Mouse (Mus musculus): ENCODE data around the gene Desi1. TPM values are rescaled to one million over a fixed set of nuclear protein-coding genes. Genes with fewer than 3 reads are reported as not detected.

Gene Desi1
- total and polyA plus RNA-seq, 3 experiments, result 10.0 to 47.3 (median 10.9) TPM

- Histone ChIP-seq H3K27ac (ENCODE audit: insufficient read depth, low read depth) (no peak overlapping the region), H3K79me2 (replicated peaks; ENCODE audit: control insufficient read depth, extremely low read depth, insufficient read depth, poor library complexity, severe bottlenecking) (no peaks in the 10 kb centered on the region; the same call in 1 of the 2 replicates), H3K4me2 (ENCODE audit: insufficient read depth, low read depth, poor library complexity, severe bottlenecking) (no peak overlapping the region), H3K9ac (ENCODE audit: insufficient read depth, low read depth) (no peak overlapping the region), H3K9me3 (replicated peaks; ENCODE audit: low read length) (peaks cover 2% of the 10 kb centered on the region), H3K4me1 (ENCODE audit: control insufficient read depth in 1 of 2, insufficient read depth in 2 of 2) (peaks cover 4 to 41% of the 10 kb centered on the region in 2 experiments), H3K4me3 (replicated peaks in 1 of 3; ENCODE audit: low read depth in 2 of 3, low read length in 2 of 3, poor library complexity in 1 of 3) (no peak overlapping the region), H3K36me3 (replicated peaks in 1 of 2; ENCODE audit: control insufficient read depth in 1 of 2, insufficient read depth in 1 of 2, low read length in 1 of 2) (peaks cover 53 to 80% of the 10 kb centered on the region in 2 experiments), H3K27me3 (replicated peaks) (no peaks in the 10 kb centered on the region)
- in situ Hi-C loops (cut with MboI; ENCODE audit: low pct_ligation_motif_present, low pct_unique_long_range_greater_than_20kb, low sequenced_read_pairs), result no loop called here
- DNase-seq (ENCODE audit: extremely low read depth), result no peak
- dilution Hi-C loops (cut with MboI; ENCODE audit: extremely low pct_ligation_motif_present, extremely low pct_unique_long_range_greater_than_20kb, low sequenced_read_pairs), result no loop called here
- TF ChIP-seq MAFK (IDR thresholded peaks at IDR 0.05; ENCODE audit: insufficient replicate concordance, low read length), result no peak
- no peak for TF ChIP-seq POLR2AphosphoS2 (IDR thresholded peaks at IDR 0.05; ENCODE audit: low read depth, low read length)
- TF ChIP-seq GABPA (IDR thresholded peaks at IDR 0.05; ENCODE audit: insufficient replicate concordance, low read depth, low read length), result no peak
- TF ChIP-seq SIN3A (IDR thresholded peaks at IDR 0.05; ENCODE audit: low read length), result no peak
These were observed 11.1 kb downstream of the Desi1 start for GRCm38 (mm10) chr15:82022535-82023088.

GRCm38 (mm10) chr15:82019288-82019687 is 14.4 kb downstream of the Desi1 start:
- Histone ChIP-seq H3K36me3 (replicated peaks in 1 of 2; ENCODE audit: control insufficient read depth in 1 of 2, insufficient read depth in 1 of 2, low read length in 1 of 2) (peaks cover 26 to 50% of the 10 kb centered on the region in 2 experiments), H3K4me1 (ENCODE audit: control insufficient read depth in 1 of 2, insufficient read depth in 2 of 2) (peaks cover 0 to 41% of the 10 kb centered on the region in 2 experiments; a peak in 2 of 4 replicates), H3K27me3 (replicated peaks) (no peaks in the 10 kb centered on the region), H3K9me3 (replicated peaks; ENCODE audit: low read length) (peaks cover 2% of the 10 kb centered on the region), H3K27ac (ENCODE audit: insufficient read depth, low read depth) (no peak overlapping the region), H3K4me3 (replicated peaks in 1 of 3; ENCODE audit: low read depth in 2 of 3, low read length in 2 of 3, poor library complexity in 1 of 3) (no peak overlapping the region), H3K79me2 (replicated peaks; ENCODE audit: control insufficient read depth, extremely low read depth, insufficient read depth, poor library complexity, severe bottlenecking) (peaks cover 21% of the 10 kb centered on the region), H3K4me2 (ENCODE audit: insufficient read depth, low read depth, poor library complexity, severe bottlenecking) (no peak overlapping the region), H3K9ac (ENCODE audit: insufficient read depth, low read depth) (no peak overlapping the region)
- no peak for DNase-seq (ENCODE audit: extremely low read depth)
- dilution Hi-C loops (cut with MboI; ENCODE audit: extremely low pct_ligation_motif_present, extremely low pct_unique_long_range_greater_than_20kb, low sequenced_read_pairs), result no loop called here
- in situ Hi-C loops (cut with MboI; ENCODE audit: low pct_ligation_motif_present, low pct_unique_long_range_greater_than_20kb, low sequenced_read_pairs), result no loop called here
- TF ChIP-seq BHLHE40 (IDR thresholded peaks at IDR 0.05; ENCODE audit: low read depth, low read length) (no peak), MEF2A (IDR thresholded peaks at IDR 0.05; ENCODE audit: borderline replicate concordance, low read depth, low read length) (no peak), CHD1 (IDR thresholded peaks at IDR 0.05; ENCODE audit: low read depth, low read length) (no peak), KAT2A (IDR thresholded peaks at IDR 0.05; ENCODE audit: insufficient replicate concordance, low read length) (no peak), MAFK (IDR thresholded peaks at IDR 0.05; ENCODE audit: insufficient replicate concordance, low read length) (no peak), SIN3A (IDR thresholded peaks at IDR 0.05; ENCODE audit: low read length) (no peak), TCF12 (IDR thresholded peaks at IDR 0.05; ENCODE audit: low read depth, low read length) (no peak), RAD21 (IDR thresholded peaks at IDR 0.05; ENCODE audit: low read depth, low read length) (no peak), MXI1 (IDR thresholded peaks at IDR 0.05; ENCODE audit: low read depth, low read length) (no peak), E2F4 (IDR thresholded peaks at IDR 0.05; ENCODE audit: insufficient replicate concordance, low read depth, low read length) (no peak), JUN (IDR thresholded peaks at IDR 0.05; ENCODE audit: insufficient read depth, low read depth, low read length) (no peak), TBP (conservative IDR thresholded peaks at IDR 0.05; ENCODE audit: low read depth, low read length) (no peak), GABPA (IDR thresholded peaks at IDR 0.05; ENCODE audit: insufficient replicate concordance, low read depth, low read length) (no peak), JUND (conservative IDR thresholded peaks at IDR 0.05; ENCODE audit: low read depth, low read length) (no peak), ZC3H11A (IDR thresholded peaks at IDR 0.05; ENCODE audit: low read depth, low read length) (no peak), POLR2A (IDR thresholded peaks at IDR 0.05; ENCODE audit: low read depth, low read length) (no peak)

All from CH12.LX (cell line).